Mouse (Mus musculus) spleen, adult 2 months (tissue): Measurements from ENCODE around the gene Gm20388.

Experiments used
- CTCF ChIP-seq: fragments of 200-500 bp; IDR thresholded peaks from 2 replicates; pipeline ENCODE4 v1.5.1; 2011; ENCODE audit warnings: mild to moderate bottlenecking, inconsistent platforms; ENCODE audit not compliant: insufficient read depth, insufficient read length, insufficient replicate concordance; ENCODE audit errors: extremely low read depth
- POLR2A ChIP-seq: fragments of 200-500 bp; IDR thresholded peaks from 2 replicates; pipeline ENCODE4 v1.6.1; 2011; ENCODE audit warnings: low read depth, low read length, inconsistent platforms

DNA sequence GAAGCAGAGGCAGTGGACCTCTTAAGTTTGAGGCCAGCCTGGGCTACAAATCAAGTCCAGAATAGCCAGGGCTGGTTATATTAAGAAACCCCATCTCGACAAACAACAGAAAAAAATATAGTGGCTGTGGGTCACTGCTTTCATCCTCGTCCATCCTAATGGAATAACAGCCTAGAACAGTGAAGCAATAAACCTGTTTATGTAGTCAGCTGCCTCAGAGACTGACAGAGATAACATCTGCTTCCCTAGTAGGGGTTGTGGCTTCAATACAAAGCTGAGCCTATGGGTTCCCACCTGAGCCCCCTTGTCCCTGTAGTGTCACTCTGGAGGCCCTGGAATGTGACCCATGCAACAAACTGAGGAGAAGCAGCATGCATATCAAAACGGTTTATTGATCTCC is 2663.6 kb downstream of the Gm20388 start:
- no peak for TF ChIP-seq POLR2A
- TF ChIP-seq CTCF, result no peak
